Mouse (Mus musculus): Measurements from ENCODE around the gene Cmtm8.

GRCm38 (mm10) chr9:114747012-114747411 is 96.9 kb downstream of the Cmtm8 start:
- TF ChIP-seq POLR2A (IDR thresholded peaks at IDR 0.05; ENCODE audit: control insufficient read depth, extremely low read depth, insufficient read depth, low read length, poor library complexity) (no peak), CTCF (IDR thresholded peaks at IDR 0.05; ENCODE audit: borderline replicate concordance, control insufficient read depth, extremely low read depth, insufficient read depth, low read length, poor library complexity) (no peak)

Measured in thymus, adult 2 months (tissue).